Mouse (Mus musculus): ENCODE results near the gene Tmem268. TPM values are rescaled to one million over a fixed set of nuclear protein-coding genes. Genes with fewer than 3 reads are reported as not detected.

Gene Tmem268
- polyA plus RNA-seq, 1 experiment from 2014 or later, result 4.1 TPM

- H3K4me3 ChIP-seq, result no peak overlapping the region
- H3K36me3 ChIP-seq, result no peaks in the 10 kb centered on the region
- H3K4me2 ChIP-seq, result no peak overlapping the region
- no peak for ATAC-seq (ENCODE audit: low FRiP score, low read depth)
- peaks cover 9% of the 10 kb centered on the region for H3K4me1 ChIP-seq (replicated peaks)
- no peak overlapping the region for H3K27ac ChIP-seq (replicated peaks)
- H3K9me3 ChIP-seq, result no peaks in the 10 kb centered on the region
- no peak overlapping the region for H3K9ac ChIP-seq
- H3K27me3 ChIP-seq, result no peaks in the 10 kb centered on the region
- 80% methylated on average over 5 of the region's 5 CpGs for WGBS
These were observed 24.0 kb downstream of the Tmem268 start for GRCm38 (mm10) chr4:63582580-63582979.

- 77% methylated on average over 10 of the region's 10 CpGs for WGBS
These were observed 26.6 kb downstream of the Tmem268 start for GRCm38 (mm10) chr4:63585216-63585615.

GRCm38 (mm10) chr4:63586240-63586639, 27.7 kb downstream of the Tmem268 start:
- no peak overlapping the region for H3K4me3 ChIP-seq
- no peak overlapping the region for H3K4me2 ChIP-seq
- H3K9me3 ChIP-seq, result no peaks in the 10 kb centered on the region
- ATAC-seq (ENCODE audit: low FRiP score, low read depth), result no peak
- 87% methylated on average over 2 of the region's 2 CpGs for WGBS
- H3K9ac ChIP-seq, result no peak overlapping the region
- no peak overlapping the region for H3K27ac ChIP-seq (replicated peaks)
- no peaks in the 10 kb centered on the region for H3K36me3 ChIP-seq
- H3K27me3 ChIP-seq, result no peaks in the 10 kb centered on the region
- H3K4me1 ChIP-seq (replicated peaks), result no peaks in the 10 kb centered on the region

More at GRCm38 (mm10) chr4:63585216-63585615, 26.6 kb downstream of the Tmem268 start:
- no peak for ATAC-seq (ENCODE audit: low FRiP score, low read depth)
- H3K36me3 ChIP-seq, result no peaks in the 10 kb centered on the region
- no peak overlapping the region for H3K4me2 ChIP-seq
- no peak overlapping the region for H3K9ac ChIP-seq
- H3K27me3 ChIP-seq, result no peaks in the 10 kb centered on the region
- no peak overlapping the region for H3K27ac ChIP-seq (replicated peaks)
- no peak overlapping the region for H3K4me3 ChIP-seq
- peaks cover 2% of the 10 kb centered on the region; the same call in 1 of the 2 replicates for H3K4me1 ChIP-seq (replicated peaks)
- no peaks in the 10 kb centered on the region for H3K9me3 ChIP-seq

GRCm38 (mm10) chr4:63589987-63590386, 31.4 kb downstream of the Tmem268 start:
- H3K4me3 ChIP-seq, result no peak overlapping the region
- WGBS, result 94% methylated on average over 7 of the region's 7 CpGs
- no peaks in the 10 kb centered on the region for H3K36me3 ChIP-seq
- H3K4me1 ChIP-seq (replicated peaks), result no peaks in the 10 kb centered on the region
- no peak overlapping the region for H3K4me2 ChIP-seq
- no peak for ATAC-seq (ENCODE audit: low FRiP score, low read depth)
- H3K9ac ChIP-seq, result no peak overlapping the region
- no peak overlapping the region for H3K27ac ChIP-seq (replicated peaks)
- H3K27me3 ChIP-seq, result no peaks in the 10 kb centered on the region
- no peaks in the 10 kb centered on the region for H3K9me3 ChIP-seq

- 91% methylated on average over 4 of the region's 4 CpGs for WGBS
These were observed 32.0 kb downstream of the Tmem268 start for GRCm38 (mm10) chr4:63590538-63590937.

GRCm38 (mm10) chr4:63594459-63595110, 36.0 kb downstream of the Tmem268 start:
- no peak overlapping the region for H3K4me3 ChIP-seq
- H3K27ac ChIP-seq (replicated peaks), result no peak overlapping the region
- no peaks in the 10 kb centered on the region for H3K36me3 ChIP-seq
- no peak overlapping the region for H3K4me2 ChIP-seq
- H3K9ac ChIP-seq, result no peak overlapping the region
- H3K27me3 ChIP-seq, result no peaks in the 10 kb centered on the region
- 84% methylated on average over 5 of the region's 5 CpGs for WGBS
- no peaks in the 10 kb centered on the region for H3K9me3 ChIP-seq
- H3K4me1 ChIP-seq (replicated peaks), result no peaks in the 10 kb centered on the region
- ATAC-seq (ENCODE audit: low FRiP score, low read depth), result no peak

More at GRCm38 (mm10) chr4:63590538-63590937, 32.0 kb downstream of the Tmem268 start:
- Histone ChIP-seq H3K4me2 (no peak overlapping the region), H3K9me3 (no peaks in the 10 kb centered on the region), H3K27ac (replicated peaks) (no peak overlapping the region), H3K36me3 (no peaks in the 10 kb centered on the region), H3K4me3 (no peak overlapping the region), H3K4me1 (replicated peaks) (no peaks in the 10 kb centered on the region), H3K27me3 (no peaks in the 10 kb centered on the region), H3K9ac (no peak overlapping the region)
- no peak for ATAC-seq (ENCODE audit: low FRiP score, low read depth)

- 86% methylated on average over 10 of the region's 10 CpGs for WGBS
- ATAC-seq (ENCODE audit: low FRiP score, low read depth), result no peak
- H3K36me3 ChIP-seq, result no peaks in the 10 kb centered on the region
- H3K27ac ChIP-seq (replicated peaks), result no peak overlapping the region
- no peak overlapping the region for H3K4me2 ChIP-seq
- no peak overlapping the region for H3K4me3 ChIP-seq
- H3K9me3 ChIP-seq, result no peaks in the 10 kb centered on the region
- H3K4me1 ChIP-seq (replicated peaks), result no peaks in the 10 kb centered on the region
- H3K9ac ChIP-seq, result no peak overlapping the region
- H3K27me3 ChIP-seq, result no peaks in the 10 kb centered on the region
These were observed 36.7 kb downstream of the Tmem268 start for GRCm38 (mm10) chr4:63595259-63595658.

- no peak overlapping the region for H3K9ac ChIP-seq
- WGBS, result 94% methylated on average over 4 of the region's 4 CpGs
These were observed 37.4 kb downstream of the Tmem268 start for GRCm38 (mm10) chr4:63596010-63596409.

GRCm38 (mm10) chr4:63600786-63601185, 42.2 kb downstream of the Tmem268 start:
- no peak overlapping the region for H3K9ac ChIP-seq
- H3K4me2 ChIP-seq, result no peak overlapping the region
- no peaks in the 10 kb centered on the region for H3K36me3 ChIP-seq
- H3K4me3 ChIP-seq, result no peak overlapping the region
- H3K9me3 ChIP-seq, result no peaks in the 10 kb centered on the region
- no peak overlapping the region for H3K27ac ChIP-seq (replicated peaks)
- no peaks in the 10 kb centered on the region for H3K4me1 ChIP-seq (replicated peaks)
- 86% methylated on average over 6 of the region's 6 CpGs for WGBS
- no peak for ATAC-seq (ENCODE audit: low FRiP score, low read depth)
- H3K27me3 ChIP-seq, result no peaks in the 10 kb centered on the region

More at GRCm38 (mm10) chr4:63596010-63596409, 37.4 kb downstream of the Tmem268 start:
- Histone ChIP-seq H3K9me3 (no peaks in the 10 kb centered on the region), H3K27me3 (no peaks in the 10 kb centered on the region), H3K4me3 (no peak overlapping the region), H3K4me1 (replicated peaks) (no peaks in the 10 kb centered on the region), H3K27ac (replicated peaks) (no peak overlapping the region), H3K4me2 (no peak overlapping the region), H3K36me3 (no peaks in the 10 kb centered on the region)
- ATAC-seq (ENCODE audit: low FRiP score, low read depth), result no peak

- no peak for ATAC-seq (ENCODE audit: low FRiP score, low read depth)
- no peak overlapping the region for H3K27ac ChIP-seq (replicated peaks)
- no peak overlapping the region for H3K9ac ChIP-seq
These were observed 42.7 kb downstream of the Tmem268 start for GRCm38 (mm10) chr4:63601263-63601662.

GRCm38 (mm10) chr4:63604945-63605344, 46.4 kb downstream of the Tmem268 start, which contains the start of gene Gm11213:
Gene Gm11213 (minus strand): TSS chr4:63605261.
- Histone ChIP-seq H3K4me1 (replicated peaks) (no peaks in the 10 kb centered on the region), H3K9ac (no peak within 1 kb of the TSS), H3K4me3 (no peak within 1 kb of the TSS), H3K27me3 (no peaks in the 10 kb centered on the region), H3K4me2 (no peak within 1 kb of the TSS), H3K36me3 (no peaks in the 10 kb centered on the region), H3K27ac (replicated peaks) (no peak within 1 kb of the TSS), H3K9me3 (no peaks in the 10 kb centered on the region)
- 71% methylated on average over 3 of the region's 3 CpGs for WGBS
- no peak for ATAC-seq (ENCODE audit: low FRiP score, low read depth)

More at GRCm38 (mm10) chr4:63601263-63601662, 42.7 kb downstream of the Tmem268 start:
- Histone ChIP-seq H3K4me1 (replicated peaks) (no peaks in the 10 kb centered on the region), H3K27me3 (no peaks in the 10 kb centered on the region), H3K9me3 (no peaks in the 10 kb centered on the region), H3K4me3 (no peak overlapping the region), H3K4me2 (no peak overlapping the region), H3K36me3 (no peaks in the 10 kb centered on the region)

- WGBS, result 93% methylated on average over 3 of the region's 3 CpGs
- H3K9ac ChIP-seq, result no peak overlapping the region
- no peak overlapping the region for H3K4me3 ChIP-seq
- ATAC-seq (ENCODE audit: low FRiP score, low read depth), result no peak
- H3K27ac ChIP-seq (replicated peaks), result no peak overlapping the region
- no peaks in the 10 kb centered on the region for H3K27me3 ChIP-seq
- no peak overlapping the region for H3K4me2 ChIP-seq
- H3K9me3 ChIP-seq, result no peaks in the 10 kb centered on the region
- H3K4me1 ChIP-seq (replicated peaks), result no peaks in the 10 kb centered on the region
- no peaks in the 10 kb centered on the region for H3K36me3 ChIP-seq
These were observed 47.0 kb downstream of the Tmem268 start for GRCm38 (mm10) chr4:63605545-63605944.

GRCm38 (mm10) chr4:63605968-63606367, 47.4 kb downstream of the Tmem268 start:
- H3K4me1 ChIP-seq (replicated peaks), result no peaks in the 10 kb centered on the region
- no peak overlapping the region for H3K9ac ChIP-seq
- no peak for ATAC-seq (ENCODE audit: low FRiP score, low read depth)
- no peak overlapping the region for H3K27ac ChIP-seq (replicated peaks)
- H3K9me3 ChIP-seq, result no peaks in the 10 kb centered on the region
- H3K4me3 ChIP-seq, result no peak overlapping the region
- 91% methylated on average over 1 of the region's 1 CpGs for WGBS
- no peak overlapping the region for H3K4me2 ChIP-seq
- H3K27me3 ChIP-seq, result no peaks in the 10 kb centered on the region
- H3K36me3 ChIP-seq, result no peaks in the 10 kb centered on the region

Data from hindbrain, embryonic 15.5 days (tissue).